Mouse (Mus musculus): ENCODE measurements around the gene Gcgr. TPM values are rescaled to one million over a fixed set of nuclear protein-coding genes. Genes with fewer than 3 reads are reported as not detected.

Gcgr gene
- polyA plus RNA-seq, 1 experiment = 1.3 TPM

GRCm38 (mm10) chr11:120534093-120534492, 3.6 kb downstream of the Gcgr start:
- WGBS = 85% methylated on average over 8 of the region's 8 CpGs

GRCm38 (mm10) chr11:120535145-120535544, 4.6 kb downstream of the Gcgr start:
- no peak overlapping the region for H3K27ac ChIP-seq (ENCODE audit: control insufficient read depth, insufficient read depth, low read depth, low read length, poor library complexity)
- 76% methylated on average over 3 of the region's 3 CpGs for WGBS
- TF ChIP-seq POLR2A (IDR thresholded peaks at IDR 0.05; ENCODE audit: borderline replicate concordance, control insufficient read depth, low read depth, low read length) = no peak
- no peak for TF ChIP-seq CTCF (IDR thresholded peaks at IDR 0.05; ENCODE audit: control insufficient read depth, insufficient read depth, low read length)
- no peak overlapping the region for H3K4me3 ChIP-seq (replicated peaks; ENCODE audit: control insufficient read depth, low read depth, low read length)
- H3K4me1 ChIP-seq (ENCODE audit: control insufficient read depth, insufficient read depth, low read length) = peaks cover 2% of the 10 kb centered on the region

More at GRCm38 (mm10) chr11:120534093-120534492, 3.6 kb downstream of the Gcgr start:
- Histone ChIP-seq H3K27ac (ENCODE audit: control insufficient read depth, insufficient read depth, low read depth, low read length, poor library complexity) (no peak overlapping the region), H3K4me3 (replicated peaks; ENCODE audit: control insufficient read depth, low read depth, low read length) (no peak overlapping the region), H3K4me1 (ENCODE audit: control insufficient read depth, insufficient read depth, low read length) (peaks cover under 1% of the 10 kb centered on the region)
- no peak for TF ChIP-seq POLR2A (IDR thresholded peaks at IDR 0.05; ENCODE audit: borderline replicate concordance, control insufficient read depth, low read depth, low read length)
- TF ChIP-seq CTCF (IDR thresholded peaks at IDR 0.05; ENCODE audit: control insufficient read depth, insufficient read depth, low read length) = no peak

GRCm38 (mm10) chr11:120535804-120536203, 5.3 kb downstream of the Gcgr start:
- Histone ChIP-seq H3K4me3 (replicated peaks; ENCODE audit: control insufficient read depth, low read depth, low read length) (no peak overlapping the region), H3K4me1 (ENCODE audit: control insufficient read depth, insufficient read depth, low read length) (peaks cover 2% of the 10 kb centered on the region), H3K27ac (ENCODE audit: control insufficient read depth, insufficient read depth, low read depth, low read length, poor library complexity) (no peak overlapping the region)
- no peak for TF ChIP-seq POLR2A (IDR thresholded peaks at IDR 0.05; ENCODE audit: borderline replicate concordance, control insufficient read depth, low read depth, low read length)
- TF ChIP-seq CTCF (IDR thresholded peaks at IDR 0.05; ENCODE audit: control insufficient read depth, insufficient read depth, low read length) = no peak
- 66% methylated on average over 3 of the region's 3 CpGs for WGBS

- H3K4me1 ChIP-seq (ENCODE audit: control insufficient read depth, insufficient read depth, low read length) = peaks cover 2% of the 10 kb centered on the region
- H3K4me3 ChIP-seq (replicated peaks; ENCODE audit: control insufficient read depth, low read depth, low read length) = no peak overlapping the region
- no peak for TF ChIP-seq POLR2A (IDR thresholded peaks at IDR 0.05; ENCODE audit: borderline replicate concordance, control insufficient read depth, low read depth, low read length)
- no peak for TF ChIP-seq CTCF (IDR thresholded peaks at IDR 0.05; ENCODE audit: control insufficient read depth, insufficient read depth, low read length)
- WGBS = 72% methylated on average over 3 of the region's 3 CpGs
- no peak overlapping the region for H3K27ac ChIP-seq (ENCODE audit: control insufficient read depth, insufficient read depth, low read depth, low read length, poor library complexity)
Observed at GRCm38 (mm10) chr11:120538485-120538884, 8.0 kb downstream of the Gcgr start.

GRCm38 (mm10) chr11:120538955-120539284, 8.4 kb downstream of the Gcgr start:
- 13% methylated on average over 8 of the region's 8 CpGs for WGBS
- Histone ChIP-seq H3K4me3 (replicated peaks; ENCODE audit: control insufficient read depth, low read depth, low read length) (no peak overlapping the region), H3K27ac (ENCODE audit: control insufficient read depth, insufficient read depth, low read depth, low read length, poor library complexity) (no peak overlapping the region; the same call in 1 of the 2 replicates), H3K4me1 (ENCODE audit: control insufficient read depth, insufficient read depth, low read length) (peaks cover 2% of the 10 kb centered on the region)
- no peak for TF ChIP-seq POLR2A (IDR thresholded peaks at IDR 0.05; ENCODE audit: borderline replicate concordance, control insufficient read depth, low read depth, low read length)
- no peak for TF ChIP-seq CTCF (IDR thresholded peaks at IDR 0.05; ENCODE audit: control insufficient read depth, insufficient read depth, low read length)

- WGBS = 59% methylated on average over 10 of the region's 10 CpGs
- no peak overlapping the region for H3K4me3 ChIP-seq (replicated peaks; ENCODE audit: control insufficient read depth, low read depth, low read length)
- TF ChIP-seq CTCF (IDR thresholded peaks at IDR 0.05; ENCODE audit: control insufficient read depth, insufficient read depth, low read length) (no peak), POLR2A (IDR thresholded peaks at IDR 0.05; ENCODE audit: borderline replicate concordance, control insufficient read depth, low read depth, low read length) (no peak)
- H3K4me1 ChIP-seq (ENCODE audit: control insufficient read depth, insufficient read depth, low read length) = peaks cover 2% of the 10 kb centered on the region
- H3K27ac ChIP-seq (ENCODE audit: control insufficient read depth, insufficient read depth, low read depth, low read length, poor library complexity) = no peak overlapping the region; the same call in 1 of the 2 replicates
Observed at GRCm38 (mm10) chr11:120539285-120540014, 9.0 kb downstream of the Gcgr start.

GRCm38 (mm10) chr11:120541907-120542306, 11.4 kb downstream of the Gcgr start:
- 62% methylated on average over 4 of the region's 4 CpGs for whole genome bisulfite sequencing
- TF ChIP-seq CTCF (IDR thresholded peaks at IDR 0.05; ENCODE audit: control insufficient read depth, insufficient read depth, low read length) (peak; percentile 42; the same call in 1 of the 2 replicates), POLR2A (IDR thresholded peaks at IDR 0.05; ENCODE audit: borderline replicate concordance, control insufficient read depth, low read depth, low read length) (no peak)
- Histone ChIP-seq H3K4me3 (replicated peaks; ENCODE audit: control insufficient read depth, low read depth, low read length) (no peak overlapping the region), H3K4me1 (ENCODE audit: control insufficient read depth, insufficient read depth, low read length) (peaks cover 2% of the 10 kb centered on the region), H3K27ac (ENCODE audit: control insufficient read depth, insufficient read depth, low read depth, low read length, poor library complexity) (no peak overlapping the region)

GRCm38 (mm10) chr11:120542376-120542775, 11.9 kb downstream of the Gcgr start:
- Histone ChIP-seq H3K4me3 (replicated peaks; ENCODE audit: control insufficient read depth, low read depth, low read length) (no peak overlapping the region), H3K4me1 (ENCODE audit: control insufficient read depth, insufficient read depth, low read length) (peaks cover 2% of the 10 kb centered on the region), H3K27ac (ENCODE audit: control insufficient read depth, insufficient read depth, low read depth, low read length, poor library complexity) (no peak overlapping the region)
- TF ChIP-seq CTCF (IDR thresholded peaks at IDR 0.05; ENCODE audit: control insufficient read depth, insufficient read depth, low read length) (no peak), POLR2A (IDR thresholded peaks at IDR 0.05; ENCODE audit: borderline replicate concordance, control insufficient read depth, low read depth, low read length) (no peak)
- WGBS = 83% methylated on average over 6 of the region's 6 CpGs

Data from bone marrow, adult 2 months (tissue).